Mouse (Mus musculus): Measurements from ENCODE around the gene Nlrp9a.

DNA sequence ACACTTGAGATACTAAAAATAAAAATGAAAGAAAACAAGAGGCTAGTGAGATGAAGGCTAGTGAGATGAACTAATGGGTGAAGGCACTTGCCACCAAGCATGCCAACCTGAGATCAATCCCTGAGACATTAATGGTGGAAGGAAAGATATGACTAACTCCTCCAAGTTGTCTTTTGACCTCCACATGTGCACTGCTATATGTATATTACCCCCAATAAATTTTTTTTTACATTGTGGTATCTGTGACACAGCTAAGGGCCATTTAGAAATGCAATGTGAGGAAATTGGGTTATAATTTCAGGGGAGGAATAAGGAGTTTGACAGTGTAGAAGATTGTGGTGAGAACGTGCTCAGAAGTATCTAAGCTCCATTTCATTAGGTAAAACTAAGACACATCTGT, 55.0 kb downstream of the Nlrp9a start:
- no peak for TF ChIP-seq CTCF (IDR thresholded peaks at IDR 0.05)
- no peak for TF ChIP-seq EP300 (IDR thresholded peaks at IDR 0.05; ENCODE audit: insufficient read depth, low read depth, low read length)
- TF ChIP-seq POLR2A (IDR thresholded peaks at IDR 0.05; ENCODE audit: insufficient read depth, low read depth, low read length): no peak

Data from heart, adult 2 months (tissue).